Mouse (Mus musculus): Measurements from ENCODE around the gene Ncor2.

DNA sequence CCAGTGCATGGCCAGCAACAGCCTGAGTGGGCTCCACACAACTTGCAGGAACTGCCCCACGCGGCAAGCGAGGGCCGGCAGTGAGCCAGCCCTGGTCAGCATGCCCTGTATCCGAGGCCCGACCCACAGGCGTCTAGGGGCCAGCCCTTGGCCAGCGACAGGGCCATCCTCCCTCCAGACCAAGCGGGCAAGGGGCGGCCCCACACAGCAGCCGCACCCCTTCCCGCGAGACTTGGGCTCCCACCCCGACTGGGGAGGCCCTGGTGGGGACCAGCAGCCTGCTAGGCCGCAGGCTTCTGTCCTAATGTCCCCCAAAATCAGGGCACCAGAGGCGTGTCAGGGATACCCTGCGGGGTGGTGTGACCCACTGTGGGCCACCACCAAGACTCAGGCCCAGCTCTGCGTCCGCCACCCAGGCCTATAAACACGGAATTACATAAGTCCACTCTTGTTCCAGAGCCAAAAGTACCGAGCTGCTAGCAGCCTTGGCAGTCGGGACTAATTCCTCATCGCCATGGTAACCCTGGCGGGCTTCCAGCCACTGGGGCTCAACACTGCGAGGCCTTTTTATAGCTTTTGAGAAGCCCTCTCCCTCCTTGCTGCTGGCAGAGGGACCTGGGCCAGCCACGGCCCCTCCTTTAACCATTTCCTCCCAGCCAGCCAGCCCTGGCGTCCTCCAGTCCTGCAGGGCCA is 38.0 kb downstream of the Ncor2 start:
- TF ChIP-seq CTCF (IDR thresholded peaks at IDR 0.05; ENCODE audit: low read depth): peak; percentile 18; the same call in 1 of the 2 replicates
- peak; percentile 95 for TF ChIP-seq EP300 (optimal IDR thresholded peaks at IDR 0.05)
